Mouse (Mus musculus) small intestine, adult 2 months (tissue): ENCODE measurements around the gene Atp6v0b. TPM values are rescaled to one million over a fixed set of nuclear protein-coding genes. Genes with fewer than 3 reads are reported as not detected.

Source experiments
- H3K27ac ChIP-seq: fragments of 200-500 bp; 2 replicates; pipeline ENCODE4 v1.5.1; 2012; ENCODE audit warnings: low read depth, low read length, control low read depth, inconsistent platforms; ENCODE audit not compliant: insufficient read depth
- H3K27me3 ChIP-seq: fragments of 200-500 bp; 2 replicates; pipeline ENCODE4 v1.6.1; 2012; ENCODE audit warnings: mild to moderate bottlenecking, moderate library complexity, low read length, inconsistent platforms; ENCODE audit not compliant: control insufficient read depth, insufficient read depth
- H3K36me3 ChIP-seq: fragments of 200-500 bp; 2 replicates; pipeline ENCODE4 v1.6.1; 2012; ENCODE audit warnings: mild to moderate bottlenecking, low read length, control low read depth, inconsistent platforms; ENCODE audit not compliant: control insufficient read depth, insufficient read depth
- H3K4me1 ChIP-seq: fragments of 200-500 bp; 2 replicates; pipeline ENCODE4 v1.6.1; 2012; ENCODE audit warnings: low read length, inconsistent platforms, mixed read lengths; ENCODE audit not compliant: control insufficient read depth, insufficient read depth, insufficient read length
- H3K4me3 ChIP-seq: fragments of 200-500 bp; 2 replicates; pipeline ENCODE4 v1.5.1; 2012; ENCODE audit warnings: low read depth, mild to moderate bottlenecking, control low read depth, inconsistent platforms, low read length, moderate library complexity
- CTCF ChIP-seq: fragments of 200-500 bp; IDR thresholded peaks from 2 replicates; pipeline ENCODE4 v1.5.1; 2012; ENCODE audit warnings: low read depth, mild to moderate bottlenecking, control low read depth, inconsistent platforms, low read length, moderate library complexity, mixed read lengths; ENCODE audit not compliant: insufficient replicate concordance, insufficient read length; ENCODE audit errors: extremely low read depth
- POLR2A ChIP-seq: fragments of 200-500 bp; IDR thresholded peaks from 2 replicates; pipeline ENCODE4 v1.6.1; 2012; ENCODE audit warnings: low read depth, mild to moderate bottlenecking, control low read depth, inconsistent platforms, low read length, moderate library complexity
- WGBS: fragments of 180-500 bp; shearing (Covaris S2); methylation state at CpG from one replicate; pipeline ENCODE4 v1.1.7; 2018; 5-methylcytosine and 5-hydroxymethylcytosine counted together
- polyA plus RNA-seq: library from polyadenylated mRNA; depleted of rRNA; stranded (reverse); fragments of >200 nt; gene quantifications from 2 replicates; pipeline ENCODE4 v1.2.3, GENCODE M21; 2012

The Atp6v0b gene
- polyA plus RNA-seq, 1 experiment = 435 TPM

DNA sequence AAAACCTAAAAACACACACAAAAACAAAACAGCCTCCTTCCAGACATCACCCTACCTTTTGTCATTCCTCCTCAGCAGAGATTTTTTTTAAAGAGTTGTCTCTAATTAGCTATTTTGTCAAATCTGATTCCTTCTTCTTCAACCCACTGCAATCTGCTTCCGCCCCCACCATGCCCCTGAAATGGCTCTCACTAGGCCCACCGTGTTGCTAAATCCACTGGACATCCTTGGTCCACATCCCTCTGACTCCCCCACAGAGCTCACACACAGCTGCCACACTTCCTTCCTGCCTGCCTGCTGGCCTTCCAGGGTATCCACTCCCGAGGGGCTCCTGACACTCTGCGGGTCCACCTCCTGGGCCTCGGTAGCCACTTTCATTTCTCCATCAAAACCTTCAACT lies 8.4 kb downstream of the Atp6v0b start:
- H3K36me3 ChIP-seq = no peaks in the 10 kb centered on the region
- no peak overlapping the region for H3K4me3 ChIP-seq
- no peaks in the 10 kb centered on the region for H3K4me1 ChIP-seq
- TF ChIP-seq POLR2A = no peak
- no peak for TF ChIP-seq CTCF
- 81% methylated on average over 5 of the region's 5 CpGs for WGBS
- H3K27me3 ChIP-seq = peaks cover 8% of the 10 kb centered on the region
- no peak overlapping the region for H3K27ac ChIP-seq

DNA sequence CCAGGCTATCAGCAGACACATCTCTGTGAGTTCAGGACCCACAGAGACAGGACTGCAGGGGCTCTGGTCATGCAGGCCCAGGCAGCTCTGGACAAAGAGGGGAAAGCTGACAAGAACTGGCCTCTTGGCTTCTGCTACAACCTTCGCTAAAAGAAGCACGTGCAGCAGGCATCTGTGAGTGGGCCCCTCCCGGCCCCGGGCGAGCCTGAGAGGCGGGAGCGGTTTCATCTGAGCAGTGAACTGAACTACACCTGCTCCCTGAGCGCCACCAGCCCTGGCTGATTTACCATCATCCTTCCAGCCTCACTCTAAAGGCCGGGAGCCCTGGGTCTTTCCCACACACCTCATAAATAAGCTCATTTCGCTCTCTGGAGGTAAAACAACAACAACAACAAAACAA lies 8.8 kb downstream of the Atp6v0b start:
- Histone ChIP-seq H3K27me3 (peaks cover 8% of the 10 kb centered on the region), H3K4me1 (no peaks in the 10 kb centered on the region), H3K36me3 (no peaks in the 10 kb centered on the region), H3K4me3 (no peak overlapping the region), H3K27ac (no peak overlapping the region)
- no peak for TF ChIP-seq POLR2A
- TF ChIP-seq CTCF = no peak
- 30% methylated on average over 10 of the region's 10 CpGs for WGBS

DNA sequence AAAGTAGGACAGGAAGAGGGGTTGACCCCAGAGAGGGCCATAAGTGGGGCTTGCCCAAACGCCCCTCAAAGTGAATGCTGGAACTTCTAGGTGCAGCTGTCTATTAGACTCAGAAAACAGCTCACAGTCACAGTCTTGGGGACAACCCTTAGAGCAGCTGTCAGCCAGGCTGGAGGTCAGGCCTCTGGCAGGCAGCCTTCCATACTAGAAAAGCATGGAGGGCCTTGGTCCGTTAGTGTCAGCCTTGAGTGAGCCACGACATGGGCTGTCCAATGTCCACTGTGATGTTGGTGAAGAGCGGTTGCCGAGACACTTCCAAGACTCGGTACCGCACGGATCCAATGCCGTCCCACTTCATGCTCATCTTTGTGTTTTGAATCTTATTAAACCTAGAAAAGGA lies 13.5 kb downstream of the Atp6v0b start:
- WGBS = 92% methylated on average over 9 of the region's 9 CpGs
- Histone ChIP-seq H3K36me3 (no peaks in the 10 kb centered on the region), H3K27me3 (no peaks in the 10 kb centered on the region), H3K27ac (no peak overlapping the region), H3K4me3 (no peak overlapping the region), H3K4me1 (peaks cover 3% of the 10 kb centered on the region)
- no peak for TF ChIP-seq CTCF

DNA sequence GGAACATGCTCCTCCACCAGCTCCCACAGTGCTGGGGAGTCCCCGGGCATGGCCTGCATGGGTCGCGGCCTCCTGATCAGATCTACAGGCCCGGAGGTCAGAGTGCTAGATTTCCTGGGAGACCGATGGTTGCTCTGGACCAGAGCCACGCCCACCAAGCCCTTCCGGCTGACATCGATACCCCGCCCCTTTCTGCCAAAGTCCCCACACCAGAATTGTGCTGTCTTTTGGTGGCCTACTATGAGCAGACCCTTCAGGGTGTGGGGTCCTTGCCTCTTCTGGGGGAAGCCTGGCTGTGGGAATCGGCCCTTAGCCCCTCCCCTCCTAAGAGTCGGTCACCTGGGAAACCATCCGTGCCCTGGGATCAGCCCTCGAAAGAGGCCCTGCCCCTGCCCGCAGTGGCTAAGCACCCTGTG lies 14.7 kb downstream of the Atp6v0b start, which contains the start of gene Ccdc24:
Ccdc24 (minus strand) TSS at position 87 of the 416 bp plus-strand sequence.
- no peak for TF ChIP-seq POLR2A
- peaks cover 3% of the 10 kb centered on the region for H3K4me1 ChIP-seq
- 11% methylated on average over 14 of the region's 14 CpGs for WGBS
- no peaks in the 10 kb centered on the region for H3K27me3 ChIP-seq
- H3K4me3 ChIP-seq = peak within 1 kb of the TSS; percentile 56
- H3K36me3 ChIP-seq = no peaks in the 10 kb centered on the region
- H3K27ac ChIP-seq = no peak within 1 kb of the TSS

DNA sequence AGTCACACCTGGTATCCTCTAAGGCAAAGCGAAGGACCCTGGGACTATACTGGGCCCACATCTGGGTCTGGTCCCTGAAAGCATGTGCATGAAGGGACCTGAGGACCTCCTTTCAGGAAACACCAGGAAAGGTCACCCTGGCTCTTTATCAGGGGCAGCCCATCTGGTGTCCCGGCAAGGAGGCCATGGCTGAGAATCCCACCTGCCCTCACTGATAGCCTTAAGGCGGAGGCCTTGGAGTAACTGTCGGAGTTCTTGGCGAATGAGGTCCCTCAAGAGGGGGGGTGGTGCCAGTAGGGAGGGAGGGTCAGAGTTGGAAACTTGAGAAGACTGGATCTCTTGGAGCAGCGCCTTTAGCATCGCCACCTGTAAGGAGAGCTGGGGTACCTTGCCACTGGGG lies 15.3 kb downstream of the Atp6v0b start:
- Histone ChIP-seq H3K4me3 (no peak overlapping the region), H3K27me3 (no peaks in the 10 kb centered on the region), H3K36me3 (no peaks in the 10 kb centered on the region), H3K4me1 (peaks cover 3% of the 10 kb centered on the region), H3K27ac (no peak overlapping the region)
- TF ChIP-seq POLR2A (no peak), CTCF (no peak)
- 84% methylated on average over 7 of the region's 7 CpGs for WGBS

DNA sequence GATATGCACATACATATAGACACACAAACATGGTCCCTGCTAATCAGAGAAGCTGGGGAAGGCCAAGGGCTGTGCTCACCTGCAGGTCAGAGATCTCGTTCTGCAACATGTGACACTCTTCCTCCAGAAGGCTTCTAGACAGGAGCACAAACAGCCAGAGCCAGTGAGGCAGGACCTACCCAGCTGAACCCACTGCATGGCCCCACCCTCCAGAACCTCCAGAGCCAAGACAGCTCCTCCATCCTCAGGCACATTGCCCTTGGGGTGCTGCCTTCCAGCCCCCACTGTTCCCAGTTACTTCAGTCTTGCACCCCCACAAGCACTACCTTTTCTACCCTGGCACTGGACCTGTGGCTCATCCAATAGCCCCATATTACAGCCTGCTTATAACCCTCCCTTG lies 16.7 kb downstream of the Atp6v0b start:
- TF ChIP-seq POLR2A (no peak), CTCF (no peak)
- Histone ChIP-seq H3K4me3 (no peak overlapping the region), H3K36me3 (no peaks in the 10 kb centered on the region), H3K4me1 (peaks cover 12% of the 10 kb centered on the region), H3K27me3 (no peaks in the 10 kb centered on the region), H3K27ac (no peak overlapping the region)
- 38% methylated on average over 1 of the region's 1 CpGs for WGBS

DNA sequence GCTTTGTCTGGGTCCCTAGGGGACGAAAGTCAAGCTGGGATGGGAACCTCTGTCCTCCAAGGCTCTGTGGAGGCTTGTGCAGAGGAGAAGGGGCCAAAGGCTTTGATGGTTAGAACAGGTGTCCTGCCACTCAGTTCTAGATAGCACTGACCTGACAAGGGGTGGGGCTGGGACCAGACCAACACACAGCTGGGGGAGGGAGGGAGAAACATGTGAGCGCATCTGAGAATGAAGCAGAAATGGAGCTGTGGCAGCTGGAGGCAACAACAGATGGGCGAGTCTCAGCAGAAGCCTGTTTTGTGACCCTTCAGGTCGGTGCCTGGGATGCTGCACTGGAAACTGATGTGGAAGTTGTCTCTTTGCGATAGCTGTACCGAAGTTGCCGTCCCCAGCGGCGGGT lies 17.8 kb downstream of the Atp6v0b start:
- Histone ChIP-seq H3K4me1 (peaks cover 12% of the 10 kb centered on the region), H3K27ac (no peak overlapping the region), H3K36me3 (no peaks in the 10 kb centered on the region), H3K27me3 (no peaks in the 10 kb centered on the region), H3K4me3 (no peak overlapping the region)
- 77% methylated on average over 9 of the region's 9 CpGs for WGBS
- TF ChIP-seq POLR2A (no peak), CTCF (no peak)

DNA sequence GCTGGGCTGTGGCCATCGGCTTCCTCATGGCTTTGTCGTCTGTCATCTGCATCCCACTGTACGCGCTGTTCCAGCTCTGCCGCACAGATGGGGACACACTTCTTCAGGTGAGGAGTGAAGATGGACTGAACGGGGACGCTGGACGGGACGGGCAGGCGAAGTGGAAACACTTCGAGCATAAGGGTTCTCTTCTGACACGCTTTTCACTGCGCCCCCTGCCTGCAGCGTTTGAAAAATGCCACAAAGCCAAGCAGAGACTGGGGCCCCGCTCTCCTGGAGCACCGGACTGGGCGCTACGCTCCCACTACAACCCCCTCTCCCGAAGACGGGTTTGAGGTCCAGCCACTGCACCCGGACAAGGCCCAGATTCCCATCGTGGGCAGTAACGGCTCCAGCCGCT lies 19.3 kb downstream of the Atp6v0b start:
- 34% methylated on average over 24 of the region's 24 CpGs for WGBS
- Histone ChIP-seq H3K27me3 (no peaks in the 10 kb centered on the region), H3K36me3 (no peaks in the 10 kb centered on the region), H3K4me3 (no peak overlapping the region), H3K27ac (no peak overlapping the region), H3K4me1 (peaks cover 12% of the 10 kb centered on the region)
- TF ChIP-seq POLR2A = no peak
- peak; percentile 52; the same call in 1 of the 2 replicates for TF ChIP-seq CTCF
